In genomic region chr9:34054435-34054834, GRCm38 (mm10) we compare ENCODE assay signal across 10 mouse cellular contexts.
DNase-seq lines count a peak whose midpoint lies in the region; ATAC-seq and TF ChIP-seq lines count a peak whose summit lies in the region.
"Had no signal": no experiment of that assay in that cellular context is flagged by ENCODE, and none has a peak within 500 bp of the region (broad histone marks: within the 10 kb centered on the region; RNA-seq: fewer than 3 reads in every experiment).

No protein-coding gene starts in this region.

- no peaks in the 10 kb centered on the region for H3K27me3 ChIP-seq in intestine, embryonic 15.5 days (replicated peaks)
- H3K27me3 ChIP-seq in intestine, embryonic 16.5 days (replicated peaks; ENCODE audit: control insufficient read depth, insufficient read depth, low read length): no peaks in the 10 kb centered on the region
- H3K27me3 ChIP-seq in embryonic facial prominence, embryonic 10.5 days (replicated peaks; ENCODE audit: low read depth, poor library complexity, severe bottlenecking): no peaks in the 10 kb centered on the region
- no peaks in the 10 kb centered on the region for H3K27me3 ChIP-seq in stomach, postnatal 0 days (ENCODE audit: control insufficient read depth, insufficient read depth, low read length)

- H3K27ac ChIP-seq in intestine, embryonic 15.5 days: no peak overlapping the region
- H3K27ac ChIP-seq in intestine, embryonic 16.5 days (ENCODE audit: low read length): no peak overlapping the region
- no peak overlapping the region for H3K27ac ChIP-seq in embryonic facial prominence, embryonic 10.5 days (replicated peaks)
- no peak overlapping the region for H3K27ac ChIP-seq in stomach, postnatal 0 days (replicated peaks)
- H3K27ac ChIP-seq: macrophage had no signal

- no peaks in the 10 kb centered on the region for H3K9me3 ChIP-seq in intestine, embryonic 15.5 days
- no peaks in the 10 kb centered on the region for H3K9me3 ChIP-seq in intestine, embryonic 16.5 days (ENCODE audit: control insufficient read depth, low read length)
- no peaks in the 10 kb centered on the region for H3K9me3 ChIP-seq in embryonic facial prominence, embryonic 10.5 days
- no peaks in the 10 kb centered on the region for H3K9me3 ChIP-seq in stomach, postnatal 0 days (ENCODE audit: control insufficient read depth, low read length)

- H3K4me3 ChIP-seq in intestine, embryonic 15.5 days (replicated peaks): no peak overlapping the region
- H3K4me3 ChIP-seq in intestine, embryonic 16.5 days (ENCODE audit: low read length): no peak overlapping the region
- H3K4me3 ChIP-seq in embryonic facial prominence, embryonic 10.5 days: no peak overlapping the region
- H3K4me3 ChIP-seq in stomach, postnatal 0 days (ENCODE audit: low read depth, low read length): no peak overlapping the region

- H3K4me2 ChIP-seq in intestine, embryonic 15.5 days (replicated peaks): no peak overlapping the region
- H3K4me2 ChIP-seq in intestine, embryonic 16.5 days (ENCODE audit: low read depth, low read length): no peak overlapping the region
- no peak overlapping the region for H3K4me2 ChIP-seq in stomach, postnatal 0 days (replicated peaks; ENCODE audit: low read depth)

- H3K36me3 ChIP-seq in intestine, embryonic 15.5 days: no peaks in the 10 kb centered on the region
- no peaks in the 10 kb centered on the region for H3K36me3 ChIP-seq in intestine, embryonic 16.5 days (ENCODE audit: control insufficient read depth, insufficient read depth, low read length)
- no peaks in the 10 kb centered on the region for H3K36me3 ChIP-seq in embryonic facial prominence, embryonic 10.5 days (replicated peaks)
- no peaks in the 10 kb centered on the region for H3K36me3 ChIP-seq in stomach, postnatal 0 days (ENCODE audit: control insufficient read depth, insufficient read depth, low read length)

- H3K9ac ChIP-seq in intestine, embryonic 15.5 days: no peak overlapping the region
- H3K9ac ChIP-seq in intestine, embryonic 16.5 days (ENCODE audit: low read depth, low read length): no peak overlapping the region
- no peak overlapping the region for H3K9ac ChIP-seq in stomach, postnatal 0 days (ENCODE audit: low read length)

- 34% methylated on average over 2 of the region's 2 CpGs for WGBS in intestine, embryonic 15.5 days
- WGBS in intestine, embryonic 16.5 days: 45% methylated on average over 2 of the region's 2 CpGs
- WGBS in embryonic facial prominence, embryonic 10.5 days: 63% methylated on average over 2 of the region's 2 CpGs
- 27% methylated on average over 2 of the region's 2 CpGs for WGBS in stomach, postnatal 0 days

- no peak for TF ChIP-seq EP300 in stomach, postnatal 0 days (optimal IDR thresholded peaks at IDR 0.05)

- TF ChIP-seq CTCF in stomach, postnatal 0 days (IDR thresholded peaks at IDR 0.05; ENCODE audit: low read depth): peak; percentile 70

- no peaks in the 10 kb centered on the region for H3K4me1 ChIP-seq in intestine, embryonic 15.5 days (replicated peaks)
- no peaks in the 10 kb centered on the region for H3K4me1 ChIP-seq in intestine, embryonic 16.5 days (ENCODE audit: control insufficient read depth, insufficient read depth, low read length)
- H3K4me1 ChIP-seq in embryonic facial prominence, embryonic 10.5 days: no peaks in the 10 kb centered on the region
- H3K4me1 ChIP-seq in stomach, postnatal 0 days (replicated peaks; ENCODE audit: control insufficient read depth, insufficient read depth): no peaks in the 10 kb centered on the region

- peak; percentile 49; the same call in 1 of the 2 replicates for ATAC-seq in intestine, embryonic 15.5 days
- ATAC-seq in intestine, embryonic 16.5 days: no peak
- no peak for ATAC-seq in stomach, postnatal 0 days (ENCODE audit: low FRiP score, low TSS enrichment)
- ATAC-seq: forebrain, embryonic 16.5 days; inflammation-experienced regulatory T-cells, adult 6 months had no signal

- peak; percentile 13 to 36 for DNase-seq in right cerebral cortex, adult 2 months (ENCODE audit: low spot score in 2 of 2)
- no peak for DNase-seq in right cerebral cortex, adult 18-20 months
- peak; percentile 13 for DNase-seq in embryonic facial prominence, embryonic 10.5 days (ENCODE audit: low spot score)
- no peak for DNase-seq in stomach, postnatal 0 days (ENCODE audit: low spot score)
- no peak for DNase-seq in layer of hippocampus, adult 8-10 months (ENCODE audit: low spot score in 2 of 2)

Comparison
In these comparisons a context has a peak if more than half of its experiments do, and no peak if none do; other contexts are left out.
1. DNase-seq: peak in right cerebral cortex, adult 2 months (2 of 2) and embryonic facial prominence, embryonic 10.5 days (single experiment); none in right cerebral cortex, adult 18-20 months (single experiment), stomach, postnatal 0 days (single experiment) and layer of hippocampus, adult 8-10 months (0 of 2).